In genomic region chr11:89069303-89069702, GRCm38 (mm10) we compare ENCODE assay signal across 8 mouse cellular contexts. TPM values are rescaled to one million over a fixed set of nuclear protein-coding genes. Genes with fewer than 3 reads are reported as not detected.
DNase-seq lines count a peak whose midpoint lies in the region; ATAC-seq and TF ChIP-seq lines count a peak whose summit lies in the region.

No protein-coding gene starts in this region.

- no peaks in the 10 kb centered on the region for H3K36me3 ChIP-seq in testis, adult 2 months (ENCODE audit: control insufficient read depth, insufficient read depth, low read length)

- no peak overlapping the region for H3K4me3 ChIP-seq in testis, adult 2 months (ENCODE audit: control insufficient read depth, low read depth, low read length)

- no peaks in the 10 kb centered on the region for H3K27me3 ChIP-seq in testis, adult 2 months (ENCODE audit: control insufficient read depth, insufficient read depth, low read length)

- ATAC-seq in frontal cortex, adult (ENCODE audit: low TSS enrichment) = no peak
- peak; percentile 35; the same call in 1 of the 2 replicates for ATAC-seq in megakaryocyte-erythroid progenitor cell, adult 5-6 weeks (replicated peaks; ENCODE audit: low FRiP score, low TSS enrichment, poor library complexity, severe bottlenecking)

- 0 out of 2 replicates have a peak, but pooled peaks have one; percentile 22 for TF ChIP-seq CTCF in testis, adult 2 months (IDR thresholded peaks at IDR 0.05; ENCODE audit: control insufficient read depth, insufficient read depth, insufficient replicate concordance, low read depth, low read length)

- no peak for TF ChIP-seq POLR2A in testis, adult 2 months (IDR thresholded peaks at IDR 0.05; ENCODE audit: control insufficient read depth, low read depth, low read length)

- no peaks in the 10 kb centered on the region for H3K4me1 ChIP-seq in testis, adult 2 months (ENCODE audit: control insufficient read depth, insufficient read depth, low read length)

- no peak overlapping the region for H3K27ac ChIP-seq in testis, adult 2 months (ENCODE audit: control insufficient read depth, insufficient read depth, low read depth, low read length)

- DNase-seq in frontal cortex, postnatal 36 days (ENCODE audit: low spot score in 2 of 2) = peak; percentile 43 to 68
- peak; percentile 56 for DNase-seq in urinary bladder, postnatal 14 days (ENCODE audit: low spot score)
- no peak for DNase-seq in urinary bladder, postnatal 10 days (ENCODE audit: low spot score)
- peak; percentile 83 for DNase-seq in embryo, embryonic 10.5 days (ENCODE audit: low spot score)
- peak; percentile 74 for DNase-seq in kidney, postnatal 4 days

RNA-seq across cellular contexts. Expression of gene Dgke, which starts 2.7 kb away (rescaled TPM):
- total RNA-seq in megakaryocyte-erythroid progenitor cell, adult 5-6 weeks (2014; fragmentation: Nextera tagmentation) = 5.8 and 6.9 TPM in 2 replicates
- total RNA-seq in megakaryocyte-erythroid progenitor cell, adult 5-6 weeks (2017) = 5.4 and 6.2 TPM in 2 replicates
- polyA plus RNA-seq in testis, adult 2 months (2012; rRNA removed) = 2.9 and 4.0 TPM in 2 replicates

RNA-seq across cellular contexts. Expression of gene Gm525, which starts 4.3 kb away (rescaled TPM):
- not detected in 2 replicates for total RNA-seq in megakaryocyte-erythroid progenitor cell, adult 5-6 weeks (2014; fragmentation: Nextera tagmentation)
- total RNA-seq in megakaryocyte-erythroid progenitor cell, adult 5-6 weeks (2017) = not detected in 2 replicates
- polyA plus RNA-seq in testis, adult 2 months (2012; rRNA removed) = 10.4 and 17.4 TPM in 2 replicates
